Mouse (Mus musculus): ENCODE measurements around the gene Scamp2.

DNA sequence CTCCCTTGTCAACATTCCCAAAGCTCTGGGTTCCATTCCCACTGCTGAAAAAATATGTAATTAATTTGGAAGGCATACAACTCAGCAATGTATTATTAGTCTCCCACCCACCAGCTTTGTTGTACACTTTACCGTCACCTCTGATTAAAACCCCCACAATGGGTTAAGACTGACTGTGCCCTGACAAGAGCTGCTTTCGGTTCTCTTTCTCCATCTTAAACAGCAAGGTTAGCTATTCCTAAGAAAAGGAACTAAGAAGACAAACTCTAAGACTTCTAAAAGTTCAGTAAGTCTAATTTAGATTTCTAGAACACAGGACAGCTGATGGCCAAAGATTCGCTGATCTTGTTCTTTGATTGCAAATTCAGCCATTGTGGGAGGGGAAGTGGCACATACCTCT, 3.5 kb upstream of the Scamp2 start:
- TF ChIP-seq CTCF (IDR thresholded peaks at IDR 0.05; ENCODE audit: low read depth), result no peak
- no peak for TF ChIP-seq EP300 (IDR thresholded peaks at IDR 0.05; ENCODE audit: low read depth)

Data from liver, embryonic 14.5 days (tissue).